Mouse (Mus musculus): ENCODE data around the gene Myl6b.
"Not testable (repeated sequence)": the region's sequence is repeated elsewhere in the genome, so short reads cannot be mapped to it uniquely, and the experiment has no call there.

Gene Myl6b

GRCm38 (mm10) chr10:128494667-128495245 lies 3.7 kb downstream of the Myl6b start:
- no peak for DNase-seq (ENCODE audit: extremely low read depth, insufficient read length, low spot score)

DNA sequence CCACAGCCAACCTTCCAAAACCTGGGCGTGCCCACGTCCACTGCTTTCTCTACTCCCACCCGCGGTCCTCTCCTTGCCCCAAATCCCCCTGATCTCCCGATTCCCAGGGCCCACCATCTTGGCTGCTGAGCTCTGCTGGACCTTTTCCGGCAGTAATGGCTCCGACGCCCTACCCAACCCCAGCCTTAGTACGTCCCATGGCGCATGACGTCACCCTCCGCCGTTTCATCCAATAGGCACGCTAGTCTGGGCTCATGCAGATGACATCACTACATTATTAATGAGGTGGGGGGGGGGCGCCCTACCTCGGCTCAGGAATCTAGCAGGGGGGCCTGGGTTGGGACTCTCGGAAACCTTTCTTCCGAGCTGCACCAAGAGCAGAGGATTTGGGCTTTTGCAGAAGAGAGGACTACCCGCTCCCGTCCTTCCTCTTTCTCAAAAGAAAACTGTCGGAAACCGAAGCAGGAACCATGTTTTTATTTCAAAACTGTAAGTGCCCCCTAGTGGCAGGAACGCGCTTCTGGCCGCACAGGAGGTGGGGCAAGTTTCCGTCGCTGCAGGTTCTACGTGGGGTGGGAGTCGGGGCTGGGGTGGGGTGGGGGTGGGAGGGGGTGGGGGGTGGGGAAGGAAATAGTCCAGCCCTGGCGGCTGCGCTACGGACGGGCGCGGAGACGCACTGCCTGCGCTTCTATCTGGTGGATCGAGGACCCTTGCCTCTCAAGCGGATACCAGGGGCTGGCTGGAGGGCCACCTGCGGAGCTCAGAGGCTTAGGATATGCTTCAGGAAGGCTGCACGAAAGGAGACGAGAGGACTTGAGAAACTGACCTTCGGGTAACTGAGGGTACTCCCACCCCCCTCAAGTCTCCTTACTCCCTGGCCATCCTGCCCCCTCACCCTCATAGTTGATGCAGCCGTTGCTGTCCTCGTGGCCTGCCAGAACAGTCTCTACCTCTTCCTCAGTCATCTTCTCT lies 4.5 kb downstream of the Myl6b start, which contains the start of gene Myl6:
Gene Myl6, minus strand, starts transcription at position 451 of the 972 bp plus-strand sequence.
- peak; percentile 91 for DNase-seq (ENCODE audit: extremely low read depth, insufficient read length, low spot score)

DNA sequence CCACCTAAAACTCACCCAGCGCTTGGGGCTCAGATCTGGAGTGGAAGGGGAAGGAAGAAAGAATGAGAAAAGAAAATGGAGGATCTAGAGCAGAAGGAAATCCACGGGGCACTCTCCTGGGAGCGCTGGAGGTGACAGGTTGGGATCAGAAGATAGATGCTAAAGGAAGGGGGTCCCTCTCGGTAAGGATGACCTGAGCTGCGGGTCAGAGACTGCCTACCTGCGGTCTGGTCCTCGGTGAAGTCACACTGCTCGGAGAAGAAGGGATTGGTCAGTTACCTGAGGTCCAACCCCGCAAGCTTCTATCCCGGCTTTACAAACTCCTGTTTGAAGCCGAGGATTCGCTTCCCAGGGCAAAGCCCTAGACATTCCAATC lies 5.2 kb downstream of the Myl6b start:
- no peak for DNase-seq (ENCODE audit: extremely low read depth, insufficient read length, low spot score)

- DNase-seq (ENCODE audit: extremely low read depth, insufficient read length, low spot score) = peak; percentile 65
These were observed 5.7 kb downstream of the Myl6b start for GRCm38 (mm10) chr10:128492633-128493311.

DNA sequence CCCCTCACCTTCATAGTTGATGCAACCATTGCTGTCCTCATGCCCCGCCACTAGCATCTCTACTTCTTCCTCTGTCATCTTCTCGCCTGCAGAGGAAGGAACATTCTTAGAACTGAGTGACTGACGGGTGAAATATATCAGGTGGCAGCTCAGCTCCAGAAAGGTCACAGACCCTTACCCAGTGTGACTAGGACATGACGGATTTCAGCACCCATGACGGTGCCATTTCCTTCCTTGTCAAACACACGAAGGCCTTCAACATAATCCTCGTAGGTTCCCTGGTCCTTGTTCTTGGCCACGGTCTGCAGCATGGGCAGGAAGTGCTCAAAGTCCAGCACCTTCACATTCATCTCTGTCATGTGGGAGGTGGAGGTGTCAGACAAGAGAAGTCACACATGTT lies 6.4 kb downstream of the Myl6b start:
- DNase-seq (ENCODE audit: extremely low read depth, insufficient read length, low spot score) = not testable (repeated sequence)

GRCm38 (mm10) chr10:128491495-128491894 lies 7.0 kb downstream of the Myl6b start:
- DNase-seq (ENCODE audit: extremely low read depth, insufficient read length, low spot score) = no peak

DNA sequence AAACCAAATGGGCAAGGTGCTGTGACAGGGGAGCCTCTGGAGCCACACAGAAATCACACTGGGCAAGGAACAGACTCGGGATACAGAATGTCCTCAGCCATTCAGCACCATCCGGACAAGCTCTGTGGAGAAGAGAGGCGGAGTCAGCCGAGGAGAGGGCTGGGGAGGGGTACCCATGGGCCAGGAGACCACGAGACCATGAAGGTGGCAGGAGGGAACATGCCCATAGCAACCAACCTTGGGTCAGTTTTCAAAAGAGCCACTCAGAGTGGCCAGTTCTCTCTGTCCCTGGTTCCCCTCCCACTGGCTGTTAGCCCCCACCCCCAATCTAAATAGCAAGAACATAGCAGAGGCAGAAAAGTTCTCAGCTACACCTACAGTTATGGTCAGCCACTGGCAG lies 7.6 kb downstream of the Myl6b start:
- no peak for DNase-seq (ENCODE audit: extremely low read depth, insufficient read length, low spot score)

DNA sequence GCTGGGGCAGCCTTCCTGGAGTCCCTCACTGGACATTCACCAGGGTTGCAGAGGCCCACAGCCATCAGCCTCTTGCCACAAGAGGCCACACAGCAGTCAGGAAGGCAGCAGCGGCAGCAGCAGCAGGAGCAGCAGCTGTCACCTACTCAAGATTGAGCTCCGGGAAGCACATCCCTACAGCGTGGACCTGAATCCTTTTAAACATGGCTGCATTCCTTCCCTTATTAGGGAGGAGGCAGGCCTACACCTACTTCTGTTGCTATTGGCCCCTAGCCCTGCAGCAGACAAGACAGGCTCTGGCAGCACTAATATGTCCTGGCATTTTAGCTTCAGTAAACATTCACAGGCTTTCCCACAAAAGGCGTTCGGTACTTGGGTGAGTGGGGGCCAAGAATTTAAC lies 8.3 kb downstream of the Myl6b start:
- DNase-seq (ENCODE audit: extremely low read depth, insufficient read length, low spot score) = peak; percentile 48

- DNase-seq (ENCODE audit: extremely low read depth, insufficient read length, low spot score) = no peak
These were observed 8.7 kb downstream of the Myl6b start for GRCm38 (mm10) chr10:128489785-128490184.

DNA sequence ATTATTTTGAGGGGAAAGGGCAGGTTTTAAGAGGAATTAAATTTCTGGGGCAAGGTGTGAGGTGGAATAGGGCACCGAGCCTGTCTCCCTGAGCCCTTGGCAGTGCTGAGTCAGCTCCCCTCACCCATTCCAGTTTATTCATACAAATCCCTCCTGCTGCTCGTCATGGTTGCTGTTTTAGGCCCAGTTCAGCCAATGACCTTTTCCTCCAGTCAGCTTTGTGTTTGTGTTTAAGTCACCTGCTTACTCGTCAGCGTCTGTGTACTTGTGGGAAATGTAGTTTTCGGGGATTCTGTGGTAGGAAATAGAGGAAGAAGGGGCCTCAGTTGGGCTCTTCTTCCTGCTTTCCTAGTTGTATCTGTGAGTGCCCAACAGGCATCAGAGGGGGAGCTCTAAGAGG lies 9.1 kb downstream of the Myl6b start:
- no peak for DNase-seq (ENCODE audit: extremely low read depth, insufficient read length, low spot score)

DNA sequence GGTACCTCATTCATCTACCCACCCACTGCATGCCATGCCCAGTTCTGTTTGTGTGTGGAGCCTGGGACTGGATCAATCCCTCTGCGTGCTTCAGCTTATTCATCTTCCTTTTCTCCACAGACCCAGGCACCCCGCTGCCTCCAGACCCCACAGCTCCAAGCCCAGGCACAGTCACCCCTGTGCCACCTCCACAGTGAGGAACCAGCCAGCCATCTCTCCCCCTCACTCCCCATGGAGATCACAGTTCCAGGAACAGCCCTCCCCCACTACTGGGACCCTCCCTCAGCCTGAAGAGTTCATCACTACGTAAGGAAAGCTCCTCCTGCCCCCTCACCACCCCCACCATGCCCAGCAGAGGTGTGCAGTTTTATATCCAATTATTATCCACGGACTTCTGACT lies 9.7 kb downstream of the Myl6b start:
- DNase-seq (ENCODE audit: extremely low read depth, insufficient read length, low spot score) = no peak

DNA sequence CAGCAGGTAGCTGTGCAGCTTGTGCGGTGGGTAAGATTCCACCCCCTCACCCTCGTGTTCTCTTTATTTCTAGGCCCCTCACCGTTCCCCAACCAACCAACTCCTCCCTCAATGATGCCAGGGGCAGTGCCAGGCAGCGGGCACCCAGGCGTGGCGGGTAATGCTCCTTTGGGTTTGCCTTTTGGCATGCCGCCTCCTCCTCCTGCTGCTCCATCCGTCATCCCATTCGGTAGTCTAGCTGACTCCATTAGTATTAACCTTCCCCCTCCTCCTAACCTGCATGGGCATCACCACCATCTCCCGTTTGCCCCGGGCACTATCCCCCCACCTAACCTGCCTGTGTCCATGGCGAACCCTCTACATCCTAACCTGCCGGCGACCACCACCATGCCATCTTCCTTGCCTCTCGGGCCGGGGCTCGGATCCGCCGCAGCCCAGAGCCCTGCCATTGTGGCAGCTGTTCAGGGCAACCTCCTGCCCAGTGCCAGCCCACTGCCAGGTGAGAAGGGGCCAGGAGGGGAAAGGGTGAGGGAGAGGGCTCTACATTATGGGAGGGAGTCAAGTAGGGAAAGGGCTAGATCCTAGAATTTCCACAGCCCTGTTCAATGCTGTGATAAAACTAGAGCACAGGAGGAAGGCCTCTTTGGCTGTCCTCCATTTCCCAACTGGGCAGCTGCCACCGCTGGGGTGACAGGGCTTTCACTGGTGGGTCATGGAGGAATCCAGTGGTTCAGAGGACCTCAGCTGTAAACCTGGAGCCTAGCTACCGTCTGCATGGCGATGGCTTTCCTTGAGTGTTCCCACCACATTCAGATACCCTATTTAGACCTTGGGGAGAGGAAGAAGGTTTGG lies 10.4 kb downstream of the Myl6b start:
- no peak for DNase-seq (ENCODE audit: extremely low read depth, insufficient read length, low spot score)

GRCm38 (mm10) chr10:128486370-128486769 lies 12.1 kb downstream of the Myl6b start:
- DNase-seq (ENCODE audit: extremely low read depth, insufficient read length, low spot score) = no peak

DNA sequence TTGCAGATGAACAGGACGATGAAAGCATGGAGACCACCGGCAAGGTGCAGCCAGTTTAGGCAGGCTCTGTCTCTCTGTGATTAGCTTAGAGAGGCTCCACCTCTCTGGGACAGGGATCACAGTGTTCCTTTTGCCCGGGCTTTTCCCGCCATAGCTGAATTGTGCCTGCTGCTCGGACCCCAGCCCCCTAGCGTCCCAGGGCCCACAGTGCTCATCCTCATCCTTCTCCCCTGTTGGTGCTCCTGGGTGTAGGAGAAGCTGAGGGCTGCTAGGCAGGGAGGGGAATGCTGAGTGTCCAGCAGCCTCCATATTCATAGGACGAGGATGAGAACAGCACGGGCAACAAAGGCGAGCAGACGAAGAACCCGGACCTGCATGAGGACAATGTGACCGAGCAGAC lies 24.1 kb downstream of the Myl6b start:
- DNase-seq (ENCODE audit: extremely low read depth, insufficient read length, low spot score) = no peak

GRCm38 (mm10) chr10:128460270-128460630 lies 38.2 kb downstream of the Myl6b start:
- DNase-seq (ENCODE audit: extremely low read depth, insufficient read length, low spot score) = no peak

DNA sequence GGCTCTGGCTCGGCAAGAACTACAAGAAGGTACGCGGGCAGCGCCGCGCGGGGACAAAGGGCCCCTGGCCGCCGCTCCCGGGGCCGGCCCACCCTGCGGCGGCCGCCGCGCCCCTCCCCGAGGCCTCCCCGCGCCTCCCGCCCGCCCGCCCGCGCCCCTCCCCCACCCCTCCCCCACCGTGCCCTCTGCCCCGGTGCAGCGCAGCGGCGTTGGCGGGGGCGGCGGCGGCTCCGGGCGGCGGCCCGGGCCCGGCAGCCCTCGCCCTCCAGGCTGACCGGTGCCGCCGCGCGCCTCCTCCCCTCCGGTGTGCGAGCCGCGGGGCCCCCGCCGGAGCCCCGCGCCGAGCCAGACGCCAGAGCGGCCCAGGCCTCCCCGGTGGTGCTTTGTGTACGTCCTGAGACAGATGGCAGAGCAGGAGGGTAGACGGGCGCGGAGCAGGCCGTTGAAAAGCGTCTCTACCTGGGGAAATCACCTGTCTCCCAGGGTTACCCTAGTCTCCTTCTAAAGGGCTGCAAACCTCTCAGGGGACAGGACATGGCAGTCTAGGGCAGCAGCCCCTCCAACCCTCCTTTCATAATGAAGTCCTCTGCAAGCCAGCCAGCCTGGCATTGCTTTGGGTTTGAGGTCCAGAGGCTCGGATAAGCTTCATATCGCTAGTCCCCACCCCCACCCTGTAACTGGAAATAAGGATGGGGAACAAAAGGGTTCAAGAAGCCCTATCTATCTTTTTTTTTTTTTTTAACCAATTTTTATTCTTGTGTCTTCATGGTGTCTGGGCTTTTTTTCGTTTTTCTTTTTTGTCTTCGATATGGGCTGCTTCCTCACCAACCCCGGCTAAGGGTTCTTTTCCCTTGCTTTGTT lies 38.8 kb downstream of the Myl6b start:
- peak; percentile 55 for DNase-seq (ENCODE audit: extremely low read depth, insufficient read length, low spot score)

DNA sequence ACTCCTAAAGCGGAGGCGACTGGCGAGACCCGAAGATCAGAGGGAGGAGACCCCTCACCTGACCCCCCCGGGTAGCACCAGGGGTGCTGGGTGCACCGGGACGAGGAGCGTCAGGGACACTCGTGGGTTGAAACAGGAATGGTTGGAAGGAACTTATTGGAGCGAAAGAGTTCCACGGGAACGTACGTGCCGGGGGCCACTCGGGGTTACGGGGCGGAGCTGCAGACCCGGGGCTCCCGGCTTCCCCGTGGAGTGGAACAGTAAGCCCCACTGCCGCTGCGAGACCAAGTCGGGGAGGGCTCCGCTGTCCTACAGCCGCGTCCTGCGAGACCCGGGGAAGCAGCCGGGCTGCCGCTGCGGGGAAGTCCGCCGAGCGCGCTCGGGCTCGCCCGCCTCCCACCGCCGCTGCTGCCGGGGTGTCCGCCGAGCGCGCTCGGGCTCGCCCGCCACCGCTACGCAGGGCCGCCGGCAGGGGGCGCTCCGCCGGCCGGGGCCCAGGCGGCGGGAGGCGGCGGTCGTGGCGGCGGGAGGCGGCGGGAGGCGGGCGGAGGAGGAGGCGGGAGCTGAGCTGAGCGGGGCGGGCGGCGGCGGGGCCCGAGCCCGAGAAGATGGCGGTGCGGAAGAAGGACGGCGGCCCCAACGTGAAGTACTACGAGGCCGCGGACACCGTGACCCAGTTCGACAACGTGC lies 39.6 kb downstream of the Myl6b start, which contains the start of gene Smarcc2:
Gene Smarcc2, plus strand, starts transcription at position 530 of the 690 bp plus-strand sequence.
- DNase-seq (ENCODE audit: extremely low read depth, insufficient read length, low spot score) = no peak

DNA sequence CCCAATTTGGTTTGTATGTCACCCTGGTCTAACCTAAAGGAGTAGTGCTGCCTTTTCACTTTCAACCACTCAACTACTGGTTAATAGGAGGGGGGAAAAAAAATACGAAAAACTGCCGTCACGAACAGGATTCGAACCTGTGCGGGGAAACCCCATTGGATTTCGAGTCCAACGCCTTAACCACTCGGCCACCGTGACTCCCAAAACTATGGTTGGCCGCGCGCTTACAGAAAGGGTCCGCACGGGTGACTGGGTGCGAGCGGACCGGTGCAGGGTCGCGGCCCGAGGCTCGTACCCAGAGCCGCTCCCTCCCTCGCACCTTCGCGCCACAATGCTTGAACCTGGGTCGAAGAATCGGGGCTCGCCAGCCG lies 40.2 kb downstream of the Myl6b start:
- DNase-seq (ENCODE audit: extremely low read depth, insufficient read length, low spot score) = peak; percentile 90

DNA sequence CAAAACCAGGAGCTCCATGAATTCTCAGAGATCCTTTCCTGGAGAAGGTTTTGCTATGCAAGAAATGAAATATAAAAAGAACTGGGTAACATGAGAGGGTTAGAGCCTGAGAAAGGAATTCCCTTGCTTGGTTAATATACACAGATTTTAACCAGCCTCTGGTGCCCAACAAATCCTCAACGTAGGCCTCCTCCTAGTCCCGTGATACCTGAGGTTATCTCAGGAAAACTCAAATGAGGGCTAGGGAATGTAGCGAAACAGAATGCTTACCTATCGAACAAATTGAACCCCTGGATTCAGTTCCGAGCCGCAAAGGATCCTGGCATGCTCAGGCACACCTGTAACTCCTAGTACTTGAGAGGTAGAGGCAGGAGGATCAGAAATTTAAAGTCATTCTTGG lies 40.8 kb downstream of the Myl6b start:
- DNase-seq (ENCODE audit: extremely low read depth, insufficient read length, low spot score) = no peak

Data from 3134 (cell line).